Mouse (Mus musculus) layer of hippocampus, postnatal 36 days (tissue): ENCODE results near the gene Apba3. TPM values are rescaled to one million over a fixed set of nuclear protein-coding genes. Genes with fewer than 3 reads are reported as not detected.

Experiments
- DNase-seq, 2 experiments: peaks; one replicate each; pipeline ENCODE4 v3.0.0; 2022
- microRNA-seq, 2 experiments: library from miRNA; unstranded; fragments of <30 nt; microRNA quantifications; one replicate each; pipeline ENCODE4 v1.2.0; 2021
- total RNA-seq, 2 experiments: library from RNA; stranded (reverse); gene quantifications; 2 replicates each; pipeline ENCODE4 v1.2.3; 2021

The Apba3 gene
- total RNA-seq, 2 experiments from 2014 or later = 39.3 to 56.0 TPM

- no peak for DNase-seq
Observed at GRCm38 (mm10) chr10:81306837-81307682, 40.3 kb downstream of the Apba3 start.

GRCm38 (mm10) chr10:81309571-81309970, 42.8 kb downstream of the Apba3 start:
- DNase-seq = no peak

- no peak for DNase-seq
Observed at GRCm38 (mm10) chr10:81313581-81313980, 46.8 kb downstream of the Apba3 start.

- no peak for DNase-seq
Observed at GRCm38 (mm10) chr10:81314201-81314600, 47.4 kb downstream of the Apba3 start.

DNA sequence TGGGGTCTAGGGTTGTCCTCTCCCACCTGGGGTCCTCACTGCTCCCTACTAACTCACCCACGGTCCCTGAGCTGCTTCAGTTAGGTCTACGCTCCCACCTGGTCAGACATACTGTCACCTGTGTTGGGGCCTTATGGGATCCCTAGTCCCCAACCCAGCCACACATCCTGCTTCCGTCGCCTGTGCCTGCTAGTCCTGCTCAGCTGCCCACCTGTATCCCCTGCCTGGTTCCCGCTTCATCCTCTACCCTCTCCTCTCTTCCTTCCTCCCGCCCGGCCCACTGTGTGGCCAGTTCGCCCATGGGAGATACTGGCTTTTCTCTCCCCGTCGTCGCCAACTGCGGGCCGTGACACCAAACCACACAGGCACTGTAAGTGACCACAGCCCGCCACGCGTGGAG, 48.8 kb downstream of the Apba3 start:
- no peak for DNase-seq

GRCm38 (mm10) chr10:81316338-81317060, 49.7 kb downstream of the Apba3 start:
- DNase-seq = no peak

DNA sequence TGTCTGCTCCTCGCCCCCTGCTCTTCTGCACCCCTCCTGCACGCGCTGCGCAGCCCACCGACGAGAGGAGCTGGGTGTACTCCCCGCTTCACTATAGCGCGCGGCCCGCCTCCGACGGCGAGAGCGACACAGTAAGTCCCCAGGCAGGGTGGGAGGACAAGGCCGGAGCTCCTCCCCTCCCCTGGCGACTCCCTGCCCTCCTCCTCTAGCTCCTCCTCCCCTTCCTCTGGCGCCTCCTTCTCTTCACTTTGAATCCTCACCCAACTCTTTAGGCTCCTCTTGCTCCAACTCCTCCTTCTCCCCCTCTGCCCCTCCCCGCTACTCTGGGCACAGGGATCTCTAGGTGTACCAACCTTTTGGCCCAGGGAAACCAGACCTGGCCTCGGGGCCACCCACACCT, 50.5 kb downstream of the Apba3 start:
- no peak for DNase-seq

- DNase-seq = no peak
Observed at GRCm38 (mm10) chr10:81318589-81319329, 52.0 kb downstream of the Apba3 start.

DNA sequence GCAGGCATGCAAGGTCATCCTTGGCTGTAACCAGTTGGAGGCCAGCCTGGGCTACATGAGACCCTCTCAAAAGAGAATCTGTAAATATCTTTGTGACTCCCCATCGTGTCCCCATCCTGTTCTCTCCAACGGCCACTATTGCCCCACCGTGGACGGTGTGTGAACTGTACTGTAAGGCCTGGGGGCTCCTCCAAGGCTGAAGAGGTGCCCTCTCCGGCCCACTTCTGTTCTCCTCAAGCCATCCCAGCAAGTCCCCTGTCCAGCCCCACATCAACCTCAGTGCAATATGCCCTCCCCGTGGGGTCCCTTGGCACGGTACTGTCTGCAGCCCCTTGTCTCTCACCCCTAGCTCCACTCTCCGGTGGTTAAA, 52.6 kb downstream of the Apba3 start:
- no peak for DNase-seq

DNA sequence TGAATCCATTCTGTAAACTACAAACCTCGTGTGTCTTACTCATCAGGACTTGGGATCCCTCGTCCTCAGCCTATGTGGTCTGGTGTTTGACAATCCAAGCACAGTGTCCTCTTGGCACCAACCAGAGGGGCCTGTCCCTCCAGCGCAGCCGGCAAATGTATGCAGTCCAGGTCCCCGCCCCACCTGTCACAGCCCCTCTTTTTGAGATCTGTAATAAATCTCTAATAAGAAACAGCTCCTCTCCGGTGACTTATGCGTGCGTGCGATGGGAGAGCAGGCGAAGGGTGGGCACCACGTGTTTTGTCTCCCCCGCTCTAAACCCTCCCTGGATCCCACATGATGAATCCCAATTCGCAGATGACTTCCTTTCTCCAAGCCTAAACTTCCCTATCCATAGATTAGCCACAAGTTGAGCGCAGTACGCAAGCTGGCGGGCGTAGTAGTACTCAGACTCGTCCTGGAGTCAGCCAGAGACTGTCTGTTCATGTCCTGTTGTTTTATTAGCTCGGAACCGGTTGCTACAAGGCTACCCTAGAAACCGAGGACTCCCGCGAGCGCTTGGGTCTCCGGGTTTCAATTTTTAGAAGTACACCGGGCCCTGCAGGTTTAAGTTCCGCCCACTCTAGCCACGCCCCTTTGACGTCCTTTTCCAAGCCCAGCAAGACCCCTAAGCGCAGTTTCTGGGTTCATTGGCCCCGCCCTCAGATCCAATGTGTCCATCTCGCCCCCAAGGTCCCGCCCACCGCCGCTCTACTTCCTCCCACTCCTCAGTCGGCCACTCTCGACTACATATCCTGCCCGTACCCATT, 53.2 kb downstream of the Apba3 start:
- DNase-seq = no peak

- peak; percentile 99 to 100 for DNase-seq
Observed at GRCm38 (mm10) chr10:81320550-81321347, 54.0 kb downstream of the Apba3 start, which contains the start of gene Cactin. Gene Cactin (plus strand): TSS chr10:81321103.

- no peak for DNase-seq
Observed at GRCm38 (mm10) chr10:81321436-81321835, 54.7 kb downstream of the Apba3 start.

DNA sequence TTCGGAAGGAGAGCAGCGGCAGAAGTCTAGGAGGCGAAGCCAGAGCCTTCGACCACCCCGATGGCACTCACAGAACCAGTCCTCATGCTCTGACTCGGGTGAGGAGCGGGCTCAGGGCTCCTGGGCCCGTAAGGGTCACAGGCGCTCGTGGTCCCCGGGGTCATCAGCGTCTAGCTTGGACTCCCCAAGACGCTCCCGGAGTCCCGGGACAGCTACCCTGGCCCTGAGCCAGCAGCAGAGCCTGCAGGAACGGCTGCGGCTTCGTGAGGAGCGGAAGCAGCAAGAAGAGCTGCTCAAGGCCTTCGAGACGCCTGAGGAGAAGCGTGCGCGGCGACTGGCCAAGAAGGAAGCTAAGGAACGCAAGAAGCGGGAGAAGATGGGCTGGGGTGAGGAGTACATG, 55.7 kb downstream of the Apba3 start:
- DNase-seq = no peak

Small RNA genes within 50 kb of the gene (microRNA-seq; reads per million reads assigned to microRNA genes)
- 35.2 to 36.6 reads per million in 2 experiments for gene Mir3057

Other genes starting within 250 kb of the Apba3 start
- 10 to 100 TPM; 96.5 to 98.1 TPM for gene Diras1, start 241.3 kb upstream of the Apba3 start, total RNA-seq
- gene Slc39a3, start 229.5 kb upstream of the Apba3 start, total RNA-seq = 10 to 100 TPM; 69.6 to 71.4 TPM
- gene Sgta, start 206.8 kb upstream of the Apba3 start, total RNA-seq = 100 to 1,000 TPM; 174 to 175 TPM
- 10 to 100 TPM; 48.9 to 55.3 TPM for gene Thop1, start 196.9 kb upstream of the Apba3 start, total RNA-seq
- under 1 TPM; 0.52 to 0.71 TPM for gene Creb3l3, start 168.1 kb upstream of the Apba3 start, total RNA-seq
- gene Map2k2, start 161.0 kb upstream of the Apba3 start, total RNA-seq = 100 to 1,000 TPM; 132 to 141 TPM
- gene Zbtb7a, start 131.7 kb upstream of the Apba3 start, total RNA-seq = 100 to 1,000 TPM; 109 to 116 TPM
- 10 to 100 TPM; 26.2 to 29.8 TPM for gene Pias4, start 99.0 kb upstream of the Apba3 start, total RNA-seq
- gene Eef2, start 90.3 kb upstream of the Apba3 start, total RNA-seq = 100 to 1,000 TPM; 868 to 892 TPM
- gene Dapk3, start 84.0 kb upstream of the Apba3 start, total RNA-seq = 10 to 100 TPM; 65.6 to 77.8 TPM
- gene 4930442H23Rik, start 83.1 kb upstream of the Apba3 start, total RNA-seq = not detected
- under 1 TPM; 0.20 to 0.25 TPM for gene Nmrk2, start 64.9 kb upstream of the Apba3 start, total RNA-seq
- 100 to 1,000 TPM; 150 TPM for gene Atcay, start 36.1 kb upstream of the Apba3 start, total RNA-seq
- gene Zfr2, start 33.8 kb upstream of the Apba3 start, total RNA-seq = 10 to 100 TPM; 65.7 to 70.0 TPM
- gene Matk, start 14.0 kb upstream of the Apba3 start, total RNA-seq = 100 to 1,000 TPM; 227 to 236 TPM
- 10 to 100 TPM; 32.3 to 36.0 TPM for gene Mrpl54, start within 50 bp of the Apba3 start, total RNA-seq
- gene Tjp3, start 24.6 kb downstream of the Apba3 start, total RNA-seq = 1 to 10 TPM in 1 of 2 experiments, under 1 TPM in 1; 0.65 to 1.7 TPM
- gene Pip5k1c, start 26.0 kb downstream of the Apba3 start, total RNA-seq = 100 to 1,000 TPM; 301 to 304 TPM
- 10 to 100 TPM; 28.9 to 30.1 TPM for gene Cactin, start 54.1 kb downstream of the Apba3 start, total RNA-seq
- gene Tbxa2r, start 61.8 kb downstream of the Apba3 start, total RNA-seq = 1 to 10 TPM in 1 of 2 experiments, under 1 TPM in 1; 0.91 to 1.1 TPM
- gene Gipc3, start 76.3 kb downstream of the Apba3 start, total RNA-seq = 1 to 10 TPM; 1.7 to 1.9 TPM
- 10 to 100 TPM; 27.6 to 35.0 TPM for gene Hmg20b, start 83.5 kb downstream of the Apba3 start, total RNA-seq
- gene Mfsd12, start 90.5 kb downstream of the Apba3 start, total RNA-seq = 10 to 100 TPM; 43.5 to 48.4 TPM
- gene 4930404N11Rik, start 98.9 kb downstream of the Apba3 start, total RNA-seq = 1 to 10 TPM; 1.6 to 1.9 TPM
- 10 to 100 TPM; 61.5 to 68.9 TPM for gene Fzr1, start 111.6 kb downstream of the Apba3 start, total RNA-seq
- gene Dohh, start 117.5 kb downstream of the Apba3 start, total RNA-seq = 10 to 100 TPM; 72.5 to 76.9 TPM
- gene Gm48551, start 117.5 kb downstream of the Apba3 start, total RNA-seq = 1 to 10 TPM; 4.0 to 6.6 TPM
- 1 to 10 TPM; 4.5 to 7.1 TPM for gene Gm48552, start 122.0 kb downstream of the Apba3 start, total RNA-seq
- 1 to 10 TPM; 1.6 to 1.7 TPM for gene Smim24, start 126.1 kb downstream of the Apba3 start, total RNA-seq
- 10 to 100 TPM; 55.3 to 55.8 TPM for gene Nfic, start 188.7 kb downstream of the Apba3 start, total RNA-seq
- gene Celf5, start 215.7 kb downstream of the Apba3 start, total RNA-seq = 100 to 1,000 TPM; 273 to 281 TPM
- 10 to 100 TPM; 77.1 to 90.0 TPM for gene Ncln, start 229.4 kb downstream of the Apba3 start, total RNA-seq
- gene S1pr4, start 233.2 kb downstream of the Apba3 start, total RNA-seq = under 1 TPM; 0.40 to 0.65 TPM